Mouse (Mus musculus): ENCODE data around the gene Hdac4.

The Hdac4 gene

DNA sequence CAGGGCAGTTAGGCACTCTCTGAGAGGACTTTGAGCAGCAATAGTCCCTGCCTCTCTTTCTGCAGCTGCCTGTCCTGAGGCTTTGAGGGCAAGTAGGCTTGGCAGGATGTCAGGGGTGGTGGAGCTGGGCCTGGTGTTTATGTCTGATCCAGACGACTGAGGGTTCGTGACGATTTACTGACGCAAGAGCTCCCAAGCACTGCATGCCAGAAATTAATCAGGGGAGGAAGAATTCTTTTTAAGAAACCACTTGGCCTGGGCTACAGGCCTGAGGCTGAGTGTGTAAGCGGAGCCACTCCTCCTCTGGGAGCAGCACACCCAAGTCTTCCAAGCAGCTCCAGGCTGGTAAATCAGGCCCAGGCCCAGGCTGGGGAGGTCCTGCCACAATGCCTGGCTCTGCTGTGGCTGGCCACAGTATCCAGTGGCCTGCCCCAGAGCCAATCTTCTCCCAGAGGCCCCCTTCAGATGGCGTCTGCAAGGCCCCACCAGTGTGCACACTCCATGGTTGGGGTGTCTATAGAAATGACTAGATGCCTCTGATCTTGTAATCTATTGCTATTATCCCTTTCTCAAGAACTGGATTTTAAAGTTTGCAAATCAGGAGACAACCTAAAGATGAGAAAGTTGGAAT, 64.9 kb downstream of the Hdac4 start:
- DNase-seq (ENCODE audit: low spot score) = peak; percentile 98

GRCm38 (mm10) chr1:92129751-92130150, 65.7 kb downstream of the Hdac4 start:
- DNase-seq (ENCODE audit: low spot score) = no peak

DNA sequence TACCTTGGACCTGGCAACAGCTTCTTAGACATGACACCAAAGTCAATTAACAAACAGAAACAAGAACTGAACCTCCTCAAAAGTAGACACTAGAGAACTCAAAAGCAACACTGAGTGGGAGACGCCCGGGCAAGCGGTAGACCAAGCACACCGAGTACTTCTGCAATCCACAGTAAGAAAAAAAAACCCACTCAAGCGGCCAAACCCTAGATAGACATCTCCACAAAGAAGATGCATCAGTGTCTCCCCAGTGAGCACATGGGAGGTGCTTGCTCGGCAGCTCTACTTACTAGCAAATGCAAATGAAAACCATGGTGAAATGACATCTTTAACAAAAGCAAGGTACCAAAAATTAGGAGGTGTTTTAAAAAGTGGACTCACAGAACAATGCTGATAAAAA, 67.7 kb downstream of the Hdac4 start:
- no peak for DNase-seq (ENCODE audit: low spot score)

DNA sequence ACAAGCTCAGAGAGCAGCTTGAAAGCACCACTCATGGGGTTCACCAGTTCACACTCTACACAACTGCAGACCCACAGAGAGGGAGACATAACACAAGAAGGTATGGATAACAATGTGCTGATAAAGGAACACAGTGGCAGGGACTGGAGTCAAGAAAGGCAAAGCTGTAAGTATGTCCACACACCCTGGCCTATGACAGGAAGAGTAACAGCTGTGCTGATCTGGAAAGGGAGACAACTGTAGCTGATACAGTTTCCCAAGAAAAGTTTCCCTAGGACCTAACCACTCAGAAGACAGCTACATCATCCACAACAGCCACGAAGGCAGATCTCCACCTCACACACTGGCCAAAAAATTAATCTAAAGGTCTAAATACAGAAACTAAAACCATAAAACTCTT, 68.1 kb downstream of the Hdac4 start:
- DNase-seq (ENCODE audit: low spot score) = no peak

DNA sequence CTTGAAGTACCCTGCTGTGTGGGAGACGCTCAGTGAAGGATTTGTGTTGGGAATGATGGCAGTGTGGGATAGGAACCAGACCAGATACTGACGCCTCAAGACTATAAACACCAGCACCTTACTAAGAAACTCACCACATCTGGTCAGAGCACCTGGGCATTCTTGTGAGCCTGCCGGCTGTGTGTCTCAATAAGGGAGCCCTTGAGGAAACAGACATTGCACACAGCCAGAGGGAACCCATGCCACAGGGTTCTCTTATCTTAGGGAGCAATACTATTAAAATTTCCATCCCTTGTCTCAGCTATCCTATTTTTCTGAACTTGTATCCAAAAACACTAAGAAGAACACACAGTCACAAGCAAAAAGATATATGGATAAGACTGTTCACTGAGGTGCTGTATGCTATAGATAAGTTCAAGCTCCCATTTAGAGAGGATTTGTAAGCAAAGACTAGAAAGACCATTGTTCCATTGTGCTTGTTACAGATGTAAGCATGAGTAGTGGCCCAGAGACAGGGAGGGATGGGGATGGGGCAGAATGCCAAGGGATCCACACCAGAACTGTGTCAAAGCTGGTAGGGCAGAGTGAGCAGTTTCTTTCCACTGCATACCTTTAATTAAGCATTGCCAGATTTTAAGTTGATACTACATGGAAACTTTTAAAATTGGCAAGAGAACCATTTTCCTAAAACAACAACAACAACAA, 70.8 kb downstream of the Hdac4 start:
- no peak for DNase-seq (ENCODE audit: low spot score)

- DNase-seq (ENCODE audit: low spot score) = no peak
Measured at GRCm38 (mm10) chr1:92119303-92119702, 76.2 kb downstream of the Hdac4 start.

DNA sequence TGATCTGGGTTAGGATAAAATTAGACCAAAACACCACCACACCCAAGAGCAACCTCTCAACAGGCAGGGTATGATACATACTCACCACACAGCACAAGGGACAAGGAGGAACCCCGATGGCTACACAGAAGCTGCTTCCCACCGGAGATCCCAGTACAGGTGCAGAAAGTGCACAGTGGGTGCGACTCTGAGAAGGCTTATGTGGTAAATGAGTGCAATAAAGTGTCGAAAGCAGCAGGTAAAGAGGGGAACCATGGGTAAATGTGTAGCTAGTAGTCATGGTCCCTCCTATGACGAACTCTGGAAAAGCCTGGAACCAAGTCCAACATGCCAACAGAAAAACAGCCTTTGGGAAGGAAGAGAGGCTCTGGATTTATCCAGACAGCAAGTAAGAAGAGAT, 77.9 kb downstream of the Hdac4 start:
- no peak for DNase-seq (ENCODE audit: low spot score)

DNA sequence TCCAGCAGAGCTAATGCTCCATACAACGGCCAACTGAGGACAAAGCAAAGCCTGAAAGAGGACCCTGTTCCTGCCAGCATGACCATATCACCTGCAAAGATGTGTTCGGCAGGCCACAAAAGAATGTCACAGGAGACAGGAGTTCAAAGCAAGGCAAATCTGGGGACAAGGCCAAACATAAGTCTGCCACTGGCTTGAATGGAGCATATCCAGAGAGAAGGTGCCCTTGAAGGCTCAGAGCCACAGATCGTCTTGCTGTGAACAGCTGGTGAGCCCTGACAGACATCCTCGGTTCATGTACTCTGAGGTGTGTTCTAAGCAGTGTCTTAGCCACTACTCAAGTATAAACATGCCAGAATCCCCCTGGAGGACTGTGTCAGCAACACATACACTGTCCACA, 79.3 kb downstream of the Hdac4 start:
- no peak for DNase-seq (ENCODE audit: low spot score)

DNA sequence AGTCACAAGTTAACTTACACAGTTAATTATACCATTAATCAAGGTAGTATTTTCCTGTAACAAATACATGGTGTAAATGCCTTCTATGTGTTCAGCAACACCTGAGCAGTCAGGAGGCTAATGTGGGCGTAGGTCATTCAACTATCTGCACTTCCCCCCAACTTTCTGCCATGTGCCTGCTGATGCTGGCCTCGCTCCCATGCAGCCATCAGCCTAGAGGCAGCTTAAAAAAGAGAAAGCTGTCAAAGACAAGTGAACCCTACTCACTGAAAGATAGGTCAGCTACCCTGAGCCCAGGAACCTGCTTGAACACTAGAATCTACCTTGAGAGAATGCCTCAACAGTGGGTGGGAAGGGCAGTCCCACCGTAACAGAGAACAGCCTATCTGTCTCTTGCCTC, 81.4 kb downstream of the Hdac4 start:
- DNase-seq (ENCODE audit: low spot score) = no peak

- peak; percentile 87 for DNase-seq (ENCODE audit: low spot score)
Measured at GRCm38 (mm10) chr1:92113243-92114009, 82.1 kb downstream of the Hdac4 start.

DNA sequence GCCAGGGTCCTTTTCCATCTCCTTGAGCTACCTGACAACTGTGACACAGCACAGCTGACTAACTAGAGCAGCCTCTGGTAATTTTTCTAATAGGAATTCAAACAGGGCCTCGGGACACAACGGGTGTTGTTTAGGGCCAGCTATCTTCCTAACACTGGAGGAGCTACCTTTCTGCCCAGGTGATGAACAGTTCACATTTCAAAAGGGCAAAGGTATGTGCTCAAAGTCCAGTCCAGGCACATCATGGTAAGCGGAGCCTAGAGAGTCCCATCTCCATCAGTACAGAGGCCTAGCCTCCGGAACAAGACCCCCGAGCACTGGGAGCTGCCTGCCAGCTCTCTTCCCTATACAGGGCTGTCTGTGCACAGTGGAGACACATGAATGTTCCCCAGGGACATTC, 82.9 kb downstream of the Hdac4 start:
- DNase-seq (ENCODE audit: low spot score) = no peak

DNA sequence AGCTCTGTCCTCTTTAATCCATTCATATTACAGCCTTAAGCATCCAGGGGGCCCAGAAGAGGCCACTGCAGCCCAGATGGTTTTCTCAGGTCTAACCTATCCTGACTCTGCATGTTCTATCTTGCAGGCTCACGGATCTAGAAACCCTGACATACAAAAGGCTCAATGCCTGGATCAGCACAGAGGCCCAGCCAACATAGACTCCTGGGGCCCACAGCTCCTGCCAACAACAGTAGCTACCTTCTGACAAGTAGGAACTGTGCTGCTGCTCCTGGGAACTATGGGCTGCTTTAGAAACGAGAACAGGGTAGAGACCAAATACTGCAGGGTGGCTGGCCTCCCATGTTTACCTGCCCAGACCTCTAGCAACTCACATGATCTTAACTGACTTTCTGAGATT, 83.9 kb downstream of the Hdac4 start:
- DNase-seq (ENCODE audit: low spot score) = peak; percentile 36

DNA sequence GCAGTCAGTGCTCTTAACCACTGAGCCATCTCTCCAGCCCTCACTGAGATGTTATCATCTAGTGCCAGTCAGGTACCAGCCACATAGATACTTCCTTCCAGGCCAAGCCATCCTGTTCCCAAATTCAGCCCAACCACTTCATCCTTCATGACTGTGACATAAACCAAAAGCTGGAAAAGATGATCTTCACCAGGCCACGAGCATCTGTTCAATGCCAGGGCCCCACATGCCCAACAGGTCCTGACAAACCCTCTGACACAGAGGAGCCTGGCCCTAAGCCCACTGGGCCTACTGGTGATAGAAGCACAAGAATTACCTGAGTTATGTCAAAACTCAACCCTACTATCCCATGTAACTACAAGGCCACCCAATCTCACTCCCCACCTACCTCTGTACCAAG, 84.5 kb downstream of the Hdac4 start:
- DNase-seq (ENCODE audit: low spot score) = no peak

GRCm38 (mm10) chr1:92109221-92109620, 86.3 kb downstream of the Hdac4 start:
- no peak for DNase-seq (ENCODE audit: low spot score)

DNA sequence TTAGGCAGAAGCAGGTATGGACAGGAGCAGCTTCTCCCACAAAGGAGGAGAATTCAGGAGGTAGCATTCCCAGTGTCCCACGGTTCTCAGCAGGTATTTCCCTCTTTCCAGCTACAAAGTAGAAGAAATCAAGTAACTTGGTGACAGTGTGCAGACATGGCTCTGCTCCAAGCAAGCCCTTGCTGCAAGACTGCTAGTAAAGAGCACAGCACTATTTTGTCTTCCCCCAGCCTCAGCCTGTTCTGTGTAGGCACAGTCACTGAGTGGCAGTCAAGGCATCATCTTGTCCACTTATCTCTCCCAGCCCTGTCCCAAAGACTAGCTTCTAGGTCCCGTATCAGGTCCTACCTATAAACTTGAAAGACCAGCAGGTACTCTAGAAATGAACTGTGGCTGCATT, 86.9 kb downstream of the Hdac4 start:
- DNase-seq (ENCODE audit: low spot score) = peak; percentile 54

GRCm38 (mm10) chr1:92107996-92108395, 87.5 kb downstream of the Hdac4 start:
- peak; percentile 52 for DNase-seq (ENCODE audit: low spot score)

GRCm38 (mm10) chr1:92107521-92107920, 88.0 kb downstream of the Hdac4 start:
- DNase-seq (ENCODE audit: low spot score) = no peak

DNA sequence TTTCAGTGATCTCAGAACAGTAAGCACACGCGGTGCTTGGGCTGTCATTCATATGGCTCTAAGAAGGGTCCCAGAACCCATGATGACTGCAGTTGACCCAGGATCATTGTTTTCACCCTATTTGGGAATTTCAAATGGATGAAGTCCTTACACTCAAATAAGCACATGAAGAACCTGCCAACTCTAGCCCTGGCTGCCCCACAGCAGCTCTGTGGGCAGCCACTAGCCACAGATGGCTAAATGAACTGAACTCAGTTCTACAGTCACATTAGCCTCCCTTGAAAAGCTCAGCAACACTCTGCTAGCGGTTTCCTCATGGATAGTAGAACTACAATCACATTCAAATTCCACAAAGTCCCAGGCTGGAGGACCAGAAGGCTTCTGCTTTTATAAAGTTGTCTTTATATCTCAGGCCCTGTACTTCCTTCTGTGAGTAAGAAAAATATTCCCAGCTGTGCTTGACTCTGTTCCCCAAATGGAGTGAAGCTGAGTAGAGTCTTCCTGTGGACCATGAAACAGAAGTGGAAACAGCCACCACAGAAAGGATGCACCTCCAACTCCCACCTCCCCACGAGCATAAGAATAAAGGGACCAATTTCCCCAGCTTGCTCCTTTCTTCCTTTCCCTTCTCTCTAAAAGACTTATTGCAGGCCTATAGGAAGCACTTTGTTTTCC, 88.9 kb downstream of the Hdac4 start:
- DNase-seq (ENCODE audit: low spot score) = no peak

DNA sequence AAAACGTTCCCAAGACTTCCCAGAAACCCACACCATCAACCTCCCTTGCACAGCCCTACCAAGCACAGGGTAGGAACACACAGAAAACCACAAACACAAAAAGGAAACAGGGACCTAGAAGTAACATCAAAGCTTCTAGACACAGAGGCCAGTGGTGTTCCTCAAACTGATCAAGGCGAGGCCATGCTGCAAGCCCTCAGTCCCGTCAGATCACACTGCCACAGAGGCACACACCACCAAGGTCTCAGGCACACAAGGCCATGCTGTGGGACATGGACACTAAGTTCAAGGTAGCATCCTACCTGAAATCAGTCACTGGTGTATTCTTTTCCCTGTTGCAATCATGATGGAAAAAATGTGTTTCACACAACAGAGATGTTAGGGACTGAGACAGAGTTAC, 90.8 kb downstream of the Hdac4 start:
- DNase-seq (ENCODE audit: low spot score) = no peak

DNA sequence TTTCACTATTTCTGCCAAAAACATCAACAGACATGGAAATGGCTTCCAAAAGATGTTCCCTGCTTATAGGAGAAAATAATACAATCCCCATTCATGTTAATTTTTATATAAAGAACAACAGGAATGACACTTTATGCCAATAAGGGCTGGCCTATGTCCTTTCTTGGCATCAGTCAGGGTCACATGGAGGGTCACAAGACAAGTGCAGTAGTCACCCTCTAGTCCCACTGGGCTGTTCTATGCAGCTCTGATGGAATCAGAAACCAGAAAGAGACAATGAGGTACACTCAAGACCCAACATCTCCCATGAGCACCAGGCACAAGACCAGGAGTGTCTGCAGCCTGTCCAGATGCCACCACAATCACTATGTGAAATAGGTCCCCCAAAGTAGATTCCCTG, 91.5 kb downstream of the Hdac4 start:
- peak; percentile 67 for DNase-seq (ENCODE audit: low spot score)

DNA sequence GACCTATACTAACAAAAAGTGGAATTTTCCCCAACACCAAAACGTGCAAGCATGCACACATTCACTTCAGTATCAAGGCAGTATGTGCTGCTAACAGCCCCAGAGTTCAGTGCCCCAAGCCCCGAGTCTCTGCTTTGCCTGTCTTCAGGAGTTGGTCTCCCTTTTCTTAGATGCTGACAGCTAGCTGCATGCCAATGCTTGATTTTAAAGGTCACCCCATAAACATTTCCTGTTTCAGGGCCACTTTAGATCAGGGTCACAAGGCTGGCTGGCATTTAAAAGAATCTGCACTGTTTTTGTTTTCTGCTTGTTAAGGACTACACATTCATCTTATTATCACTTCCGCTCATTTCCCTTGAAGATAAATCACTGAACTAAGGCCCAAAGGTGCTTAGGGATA, 92.1 kb downstream of the Hdac4 start:
- DNase-seq (ENCODE audit: low spot score) = no peak

- DNase-seq (ENCODE audit: low spot score) = no peak
Measured at GRCm38 (mm10) chr1:92102825-92103224, 92.7 kb downstream of the Hdac4 start.
